17 mouse cellular contexts compared by ENCODE assay signal in the genomic region with DNA sequence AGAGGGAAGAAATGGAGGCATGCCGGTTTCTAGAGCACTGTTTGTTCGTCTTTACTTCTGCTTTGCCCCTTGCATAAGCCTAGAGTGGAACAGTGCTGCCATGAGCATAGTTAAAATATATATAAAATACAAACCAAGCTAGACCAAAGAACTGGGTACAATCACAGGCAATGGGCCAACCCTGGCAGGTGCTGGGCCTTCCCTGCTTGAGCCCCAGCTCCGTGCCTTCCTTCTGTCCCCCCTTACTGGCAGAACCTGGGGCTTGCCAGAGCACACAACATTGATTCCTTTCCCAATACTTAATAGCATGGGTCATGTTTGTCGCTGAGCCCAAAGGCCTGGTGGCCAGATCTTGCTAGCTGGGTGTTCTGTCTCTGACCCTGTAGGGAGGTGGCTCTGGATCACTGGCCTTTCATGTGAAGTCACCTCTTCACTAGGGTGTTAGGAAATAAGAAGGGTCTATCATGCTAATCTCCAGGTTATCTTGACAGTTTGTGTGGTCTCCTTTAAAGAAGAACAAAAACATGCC.
"Had no signal": no experiment of that assay in that cellular context is flagged by ENCODE, and none has a peak within 500 bp of the region (broad histone marks: within the 10 kb centered on the region; RNA-seq: fewer than 3 reads in every experiment).

No protein-coding gene starts in this region.

- H3K9me3 ChIP-seq: midbrain, embryonic 12.5 days; neural tube, embryonic 13.5 days; neural tube, embryonic 15.5 days had no signal

- H3K36me3 ChIP-seq: midbrain, embryonic 12.5 days; neural tube, embryonic 13.5 days; neural tube, embryonic 15.5 days had no signal

- H3K4me3 ChIP-seq: midbrain, embryonic 12.5 days; myocyte; neural tube, embryonic 13.5 days; neural tube, embryonic 15.5 days had no signal

- H3K27ac ChIP-seq: midbrain, embryonic 12.5 days; neural tube, embryonic 13.5 days; neural tube, embryonic 15.5 days had no signal

- DNase-seq: lung, adult 18-20 months; lung, embryonic 14.5 days; lung, postnatal 10 days; lung, postnatal 4 days; midbrain, embryonic 14.5 days; retina, postnatal 1 day; right cerebral cortex, adult 18-20 months; right cerebral cortex, postnatal 25 days; right cerebral cortex, postnatal 4 days; spleen, adult 18-20 months; thymus, adult 18-20 months; thymus, postnatal 14 days; thymus, postnatal 36 days had no signal

- H3K9ac ChIP-seq: lung, embryonic 14.5 days; midbrain, embryonic 12.5 days; neural tube, embryonic 13.5 days; neural tube, embryonic 15.5 days had no signal

- H3K27me3 ChIP-seq: neural tube, embryonic 13.5 days; neural tube, embryonic 15.5 days had no signal

- H3K4me2 ChIP-seq: lung, embryonic 14.5 days; midbrain, embryonic 12.5 days; neural tube, embryonic 13.5 days; neural tube, embryonic 15.5 days had no signal
